Mouse (Mus musculus) CH12.LX (cell line): ENCODE data around the gene 4930564D02Rik. TPM values are rescaled to one million over a fixed set of nuclear protein-coding genes. Genes with fewer than 3 reads are reported as not detected.

Source experiments
- DNase-seq: peaks from one replicate; pipeline ENCODE4 v3.0.0-alpha.2; 2013; ENCODE audit errors: extremely low read depth
- H3K27ac ChIP-seq: 2 replicates; pipeline ENCODE4 v1.5.1; 2012; ENCODE audit warnings: low read depth, mild to moderate bottlenecking, control low read depth, moderate library complexity; ENCODE audit not compliant: insufficient read depth
- H3K27me3 ChIP-seq: replicated peaks from 2 replicates; pipeline ENCODE3; 2012; ENCODE audit warnings: inconsistent platforms
- H3K36me3 ChIP-seq, 2 experiments: replicated peaks in 1 of 2; 2 replicates each; pipeline versions ENCODE3 to v1.6.1; 2012; ENCODE audit warnings: inconsistent platforms in 1 of 2, low read length in 1 of 2, mild to moderate bottlenecking in 1 of 2, mixed read lengths in 1 of 2, moderate library complexity in 1 of 2; ENCODE audit not compliant: control insufficient read depth in 1 of 2, insufficient read depth in 1 of 2
- H3K4me1 ChIP-seq, 2 experiments: 2 replicates each; pipeline ENCODE4 v1.6.1; 2012; ENCODE audit warnings: inconsistent platforms in 1 of 2, moderate library complexity in 1 of 2; ENCODE audit not compliant: insufficient read depth in 2 of 2, control insufficient read depth in 1 of 2
- H3K4me2 ChIP-seq: 2 replicates; pipeline ENCODE4 v1.6.1; 2012; ENCODE audit warnings: low read depth, mild to moderate bottlenecking, control low read depth; ENCODE audit not compliant: poor library complexity, insufficient read depth, severe bottlenecking
- H3K4me3 ChIP-seq, 3 experiments: fragments of 150-350 bp in 1 of 3; sonication (generic) in 1 of 3; replicated peaks in 1 of 3; 2 replicates each; pipeline versions ENCODE3 to v1.5.1; 2011 to 2012; ENCODE audit warnings: low read depth in 2 of 3, low read length in 2 of 3, mild to moderate bottlenecking in 2 of 3, moderate library complexity in 2 of 3, control low read depth in 1 of 3, improper control_type of control experiment in 1 of 3, inconsistent platforms in 1 of 3, mixed read lengths in 1 of 3; ENCODE audit not compliant: poor library complexity in 1 of 3
- H3K79me2 ChIP-seq: replicated peaks from 2 replicates; pipeline ENCODE4 v1.6.1; 2012; ENCODE audit warnings: mild to moderate bottlenecking, moderate library complexity; ENCODE audit not compliant: control insufficient read depth, poor library complexity, insufficient read depth, severe bottlenecking; ENCODE audit errors: extremely low read depth
- H3K9ac ChIP-seq: 2 replicates; pipeline ENCODE4 v1.6.1; 2012; ENCODE audit warnings: low read depth, mild to moderate bottlenecking, control low read depth, moderate library complexity; ENCODE audit not compliant: insufficient read depth
- H3K9me3 ChIP-seq: replicated peaks from 2 replicates; pipeline ENCODE3; 2012; ENCODE audit warnings: low read length, inconsistent platforms, mixed read lengths
- BHLHE40 ChIP-seq: IDR thresholded peaks from 2 replicates; pipeline ENCODE4 v1.6.1; 2011; ENCODE audit warnings: mild to moderate bottlenecking, low read depth, low read length, improper control_type of control experiment
- CTCF ChIP-seq, 2 experiments: IDR thresholded peaks in 1 of 2; conservative IDR thresholded peaks in 1 of 2; 2 replicates each; pipeline ENCODE4 v1.5.1; 2011 to 2012; ENCODE audit warnings: low read depth in 2 of 2, low read length in 2 of 2, improper control_type of control experiment in 1 of 2, inconsistent platforms in 1 of 2, mild to moderate bottlenecking in 1 of 2, moderate library complexity in 1 of 2
- HCFC1 ChIP-seq: IDR thresholded peaks from 2 replicates; pipeline ENCODE4 v1.6.1; 2012; ENCODE audit warnings: low read depth, mild to moderate bottlenecking, inconsistent platforms, low read length, improper control_type of control experiment
- IRF4 ChIP-seq: IDR thresholded peaks from 2 replicates; pipeline ENCODE4 v1.6.1; 2014; ENCODE audit warnings: low read depth, mild to moderate bottlenecking, inconsistent platforms, low read length, improper control_type of control experiment
- JUND ChIP-seq: conservative IDR thresholded peaks from 2 replicates; pipeline ENCODE4 v1.6.1; 2011; ENCODE audit warnings: low read depth, low read length, improper control_type of control experiment
- KAT2A ChIP-seq: IDR thresholded peaks from 2 replicates; pipeline ENCODE4 v1.6.1; 2012; ENCODE audit warnings: low read length, improper control_type of control experiment, inconsistent platforms; ENCODE audit not compliant: insufficient replicate concordance
- MAFK ChIP-seq: IDR thresholded peaks from 2 replicates; pipeline ENCODE4 v1.6.1; 2011; ENCODE audit warnings: low read length, improper control_type of control experiment; ENCODE audit not compliant: insufficient replicate concordance
- MAZ ChIP-seq: IDR thresholded peaks from 2 replicates; pipeline ENCODE4 v1.6.1; 2012; ENCODE audit warnings: low read depth, mild to moderate bottlenecking, inconsistent platforms, low read length, improper control_type of control experiment, moderate library complexity
- MEF2A ChIP-seq: IDR thresholded peaks from 2 replicates; pipeline ENCODE4 v1.6.1; 2014; ENCODE audit warnings: low read depth, mild to moderate bottlenecking, inconsistent platforms, low read length, improper control_type of control experiment, borderline replicate concordance
- MXI1 ChIP-seq: IDR thresholded peaks from 2 replicates; pipeline ENCODE4 v1.6.1; 2011; ENCODE audit warnings: mild to moderate bottlenecking, low read depth, low read length, improper control_type of control experiment
- NELFE ChIP-seq: IDR thresholded peaks from 2 replicates; pipeline ENCODE4 v1.6.1; 2011; ENCODE audit warnings: low read depth, low read length, improper control_type of control experiment
- POLR2A ChIP-seq: IDR thresholded peaks from 2 replicates; pipeline ENCODE4 v1.6.1; 2011; ENCODE audit warnings: low read depth, mild to moderate bottlenecking, improper control_type of control experiment, low read length
- SIN3A ChIP-seq: IDR thresholded peaks from 2 replicates; pipeline ENCODE4 v1.6.1; 2012; ENCODE audit warnings: low read length, improper control_type of control experiment, inconsistent platforms
- TBP ChIP-seq: conservative IDR thresholded peaks from 2 replicates; pipeline ENCODE4 v1.6.1; 2011; ENCODE audit warnings: low read depth, low read length, improper control_type of control experiment
- USF1 ChIP-seq: IDR thresholded peaks from 2 replicates; pipeline ENCODE4 v1.6.1; 2014; ENCODE audit warnings: low read depth, mild to moderate bottlenecking, inconsistent platforms, low read length, improper control_type of control experiment
- USF2 ChIP-seq: conservative IDR thresholded peaks from 2 replicates; pipeline ENCODE4 v1.6.1; 2011; ENCODE audit warnings: low read depth, low read length, improper control_type of control experiment
- ZC3H11A ChIP-seq: IDR thresholded peaks from 2 replicates; pipeline ENCODE4 v1.6.1; 2012; ENCODE audit warnings: low read depth, mild to moderate bottlenecking, inconsistent platforms, low read length, improper control_type of control experiment
- ZMIZ1 ChIP-seq: IDR thresholded peaks from 2 replicates; pipeline ENCODE4 v1.6.1; 2012; ENCODE audit warnings: low read depth, mild to moderate bottlenecking, inconsistent platforms, low read length, improper control_type of control experiment
- ZNF384 ChIP-seq: IDR thresholded peaks from 2 replicates; pipeline ENCODE4 v1.6.1; 2012; ENCODE audit warnings: low read depth, low read length, improper control_type of control experiment, inconsistent platforms
- dilution Hi-C: fragments of 300-500 bp; cut with MboI; formaldehyde crosslinking; loops from 2 replicates; pipeline ENCODE4 v1.14.3; 2020; ENCODE audit warnings: low sequenced_read_pairs; ENCODE audit not compliant: extremely low pct_unique_long_range_greater_than_20kb, extremely low pct_ligation_motif_present
- in situ Hi-C: fragments of 300-500 bp; cut with MboI; formaldehyde crosslinking; loops from 3 replicates; pipeline ENCODE4 v1.14.3; 2019; ENCODE audit warnings: low sequenced_read_pairs, low pct_ligation_motif_present, low pct_unique_long_range_greater_than_20kb, mixed read lengths
- polyA plus RNA-seq: library from polyadenylated mRNA; unstranded; fragments of >175 nt; gene quantifications from 2 replicates; pipeline ENCODE4 v1.2.1, GENCODE M21; 2012; ENCODE audit warnings: low read depth; ENCODE audit not compliant: insufficient read length
- total RNA-seq, 2 experiments: library from RNA; depleted of rRNA; stranded (reverse); fragments of 300-350 nt in 1 of 2; fragments of >200 nt in 1 of 2; gene quantifications; 2 replicates each; pipeline ENCODE4 v1.2.3; 2012 to 2014

The 4930564D02Rik gene
- total and polyA plus RNA-seq, 3 experiments: not detected

DNA sequence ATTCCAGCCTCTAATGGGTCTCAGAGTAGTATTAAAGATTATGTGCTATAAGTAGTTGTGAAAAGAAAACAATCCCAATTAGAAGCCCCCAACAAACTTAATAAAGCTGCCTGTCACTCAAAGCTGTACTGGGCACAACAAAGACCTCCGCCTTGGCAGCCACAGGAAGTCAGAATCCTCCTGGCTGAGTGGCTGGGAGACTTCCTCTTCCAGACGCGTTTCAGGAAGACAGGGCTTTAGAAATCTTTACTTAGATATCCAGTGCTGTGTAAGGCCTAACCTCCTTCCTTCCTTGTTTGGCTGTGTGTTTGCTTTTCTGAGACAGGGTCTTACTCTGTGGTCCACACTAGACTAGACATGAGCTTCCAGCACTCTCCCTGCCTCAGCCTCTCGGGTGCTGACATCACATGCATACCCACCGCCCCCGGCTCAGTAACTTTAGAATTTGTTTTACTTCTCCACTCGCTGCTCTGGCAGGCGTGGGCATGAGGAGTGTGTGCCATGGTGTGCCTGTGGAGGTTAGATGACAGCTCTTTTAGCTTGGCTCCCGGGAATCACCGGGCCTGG lies 30.3 kb upstream of the 4930564D02Rik start:
- H3K27ac ChIP-seq: no peak overlapping the region
- dilution Hi-C loops (no loop called here), in situ Hi-C loops (no loop called here)
- TF ChIP-seq ZNF384: no peak
- TF ChIP-seq MAFK: no peak
- TF ChIP-seq ZC3H11A: no peak
- TF ChIP-seq HCFC1: no peak
- no peak for TF ChIP-seq BHLHE40
- DNase-seq: no peak
- H3K9ac ChIP-seq: no peak overlapping the region
- H3K4me2 ChIP-seq: no peak overlapping the region
- H3K9me3 ChIP-seq: no peaks in the 10 kb centered on the region
- peaks cover 4 to 30% of the 10 kb centered on the region in 2 experiments; a peak in 2 of 4 replicates for H3K4me1 ChIP-seq
- no peak overlapping the region for H3K4me3 ChIP-seq
- no peaks in the 10 kb centered on the region; the same call in 1 of the 2 replicates for H3K79me2 ChIP-seq
- H3K36me3 ChIP-seq: no peaks in the 10 kb centered on the region
- H3K27me3 ChIP-seq: no peaks in the 10 kb centered on the region

DNA sequence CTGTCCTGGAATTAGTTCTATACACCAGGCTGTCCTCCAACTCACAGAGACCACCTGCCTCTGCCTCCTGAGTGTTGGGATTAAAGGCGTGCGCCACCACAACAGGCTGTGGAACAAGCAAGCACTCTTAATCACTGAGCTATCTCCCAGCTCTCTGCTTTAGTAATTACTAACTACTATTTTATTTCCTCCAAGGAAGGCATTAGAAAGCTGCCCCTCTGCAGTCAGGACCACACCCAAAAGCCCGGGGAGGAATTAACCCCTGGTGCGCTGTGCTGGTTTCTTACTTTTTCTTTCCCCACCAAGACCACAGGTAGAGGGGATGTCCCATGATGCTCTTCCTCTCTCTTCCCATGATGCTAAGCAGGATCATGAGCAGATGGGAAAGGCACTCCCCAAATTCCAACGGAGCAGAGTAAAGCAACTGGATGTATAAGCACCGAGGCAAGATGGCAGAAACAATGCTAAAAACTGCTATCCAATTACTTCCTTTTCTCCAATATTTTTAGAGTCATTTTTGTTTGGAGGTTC lies 29.3 kb upstream of the 4930564D02Rik start:
- in situ Hi-C loops: no loop called here
- TF ChIP-seq ZNF384 (no peak), TBP (no peak), ZMIZ1 (no peak), JUND (no peak), CTCF (conservative IDR thresholded peaks at IDR 0.05 in 1 of 2, IDR thresholded peaks at IDR 0.05 in 1 of 2; ENCODE audit: low read depth in 2 of 2, low read length in 2 of 2) (no peak), MEF2A (no peak), USF2 (no peak), USF1 (no peak), IRF4 (no peak), HCFC1 (no peak), MXI1 (no peak), POLR2A (no peak), SIN3A (no peak), MAZ (no peak), MAFK (no peak), NELFE (no peak), KAT2A (no peak)
- TF ChIP-seq, all 38 proteins: peak for 0
- Histone ChIP-seq H3K4me2 (0 out of 2 replicates have a peak overlapping the region, but pooled peaks have one; percentile 2), H3K27me3 (no peaks in the 10 kb centered on the region), H3K79me2 (no peaks in the 10 kb centered on the region; the same call in 1 of the 2 replicates), H3K4me1 (peaks cover 4 to 30% of the 10 kb centered on the region in 2 experiments; a peak in 2 of 4 replicates), H3K27ac (no peak overlapping the region), H3K9ac (no peak overlapping the region), H3K36me3 (no peaks in the 10 kb centered on the region), H3K4me3 (no peak overlapping the region), H3K9me3 (no peaks in the 10 kb centered on the region)
- no peak for DNase-seq
- dilution Hi-C loops: no loop called here
